Mouse (Mus musculus) ES-E14 (cell line): Measurements from ENCODE around the gene Ldb2. TPM values are rescaled to one million over a fixed set of nuclear protein-coding genes. Genes with fewer than 3 reads are reported as not detected.

Source experiments
- DNase-seq: peaks from one replicate; pipeline ENCODE4 v3.0.0-alpha.2; 2013; ENCODE audit warnings: low read depth, low spot score
- H3K27ac ChIP-seq: 2 replicates; pipeline ENCODE4 v1.5.1; 2012; ENCODE audit warnings: low read depth, mild to moderate bottlenecking, low read length, moderate library complexity, mixed read lengths; ENCODE audit not compliant: poor library complexity, insufficient read depth, severe bottlenecking
- H3K36me3 ChIP-seq: 2 replicates; pipeline ENCODE4 v1.6.1; 2012; ENCODE audit warnings: mild to moderate bottlenecking, low read length, moderate library complexity, mixed read lengths; ENCODE audit not compliant: control insufficient read depth, poor library complexity, insufficient read depth, severe bottlenecking
- H3K4me1 ChIP-seq, 2 experiments: fragments of 150-350 bp in 1 of 2; sonication (generic) in 1 of 2; 2 replicates each; pipeline ENCODE4 v1.6.1; 2012; ENCODE audit warnings: low read length in 2 of 2, mild to moderate bottlenecking in 1 of 2, mixed read lengths in 1 of 2; ENCODE audit not compliant: control insufficient read depth in 2 of 2, insufficient read depth in 2 of 2, poor library complexity in 1 of 2
- H3K4me3 ChIP-seq, 2 experiments: fragments of 150-350 bp in 1 of 2; sonication (generic) in 1 of 2; 2 replicates each; pipeline ENCODE4 v1.5.1; 2012; ENCODE audit warnings: low read length in 2 of 2, low read depth in 1 of 2, mild to moderate bottlenecking in 1 of 2, mixed read lengths in 1 of 2; ENCODE audit not compliant: insufficient read depth in 1 of 2, poor library complexity in 1 of 2, severe bottlenecking in 1 of 2
- H3K9ac ChIP-seq: 2 replicates; pipeline ENCODE4 v1.6.1; 2012; ENCODE audit warnings: low read depth, mild to moderate bottlenecking, low read length, mixed read lengths; ENCODE audit not compliant: poor library complexity, insufficient read depth, severe bottlenecking
- H3K9me3 ChIP-seq: fragments of 150-350 bp; sonication (generic); 2 replicates; pipeline ENCODE4 v1.6.1; 2012; ENCODE audit warnings: low read depth, mild to moderate bottlenecking, low read length; ENCODE audit not compliant: control insufficient read depth, insufficient read depth
- CHD2 ChIP-seq: IDR thresholded peaks from 2 replicates; pipeline ENCODE4 v1.6.1; 2014; ENCODE audit warnings: mild to moderate bottlenecking, low read depth, low read length, inconsistent platforms
- HCFC1 ChIP-seq: IDR thresholded peaks from 2 replicates; pipeline ENCODE4 v1.6.1; 2012; ENCODE audit warnings: low read length, inconsistent platforms, borderline replicate concordance; ENCODE audit not compliant: insufficient read depth
- MAFK ChIP-seq: IDR thresholded peaks from 2 replicates; pipeline ENCODE4 v1.6.1; 2014; ENCODE audit warnings: mild to moderate bottlenecking, low read depth, low read length, inconsistent platforms; ENCODE audit not compliant: insufficient read depth
- ZC3H11A ChIP-seq: IDR thresholded peaks from 2 replicates; pipeline ENCODE4 v1.6.1; 2012; ENCODE audit warnings: low read depth, mild to moderate bottlenecking, inconsistent platforms, low read length, borderline replicate concordance
- ZNF384 ChIP-seq: IDR thresholded peaks from 2 replicates; pipeline ENCODE4 v1.6.1; 2012; ENCODE audit warnings: low read depth, low read length, inconsistent platforms
- in situ Hi-C, 2 experiments: fragments of 600-800 bp; cut with MboI; formaldehyde crosslinking; loops; one replicate each; pipeline ENCODE4 v1.15.1; 2025; ENCODE audit warnings: low sequenced_read_pairs in 2 of 2, inconsistent platforms in 1 of 2; ENCODE audit not compliant: unreplicated experiment in 2 of 2
- total RNA-seq: library from RNA; depleted of rRNA; stranded (reverse); fragments of 300-350 nt; gene quantifications from 2 replicates; pipeline ENCODE4 v1.2.3, GENCODE M21; 2012

Ldb2 gene
- total RNA-seq, 1 experiment = 0.40 TPM

DNA sequence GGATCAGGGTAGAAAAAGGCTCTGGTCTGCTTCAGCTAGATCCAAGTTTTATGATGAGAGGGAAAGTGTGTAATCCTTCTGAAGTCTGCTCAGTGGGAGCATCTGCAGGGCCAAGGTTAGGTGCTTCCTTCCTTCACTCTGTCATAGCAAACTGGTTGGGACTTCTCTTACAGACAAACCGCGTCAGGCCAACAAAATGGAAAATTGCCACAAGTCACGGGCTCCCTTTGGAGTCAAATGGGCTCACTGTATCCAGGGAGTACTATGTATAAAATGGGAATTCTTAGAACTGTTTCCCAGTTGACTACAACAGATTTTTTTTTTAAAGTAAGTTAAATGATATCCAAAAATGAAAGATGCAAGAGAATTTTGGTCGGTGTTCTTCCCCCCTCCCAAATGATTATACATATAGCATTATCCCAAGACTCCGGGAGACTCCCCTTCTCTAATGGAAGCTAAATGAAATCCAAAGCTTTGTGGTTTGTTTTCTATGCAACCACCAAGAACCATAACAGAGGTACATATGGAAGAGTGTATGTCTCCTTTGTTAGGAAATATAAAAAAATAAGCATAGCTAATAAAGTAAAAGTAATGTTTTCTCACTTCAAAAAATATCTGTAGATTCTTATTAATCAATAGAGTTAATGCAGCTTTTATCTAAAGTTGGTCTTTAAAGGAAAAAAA, 262.0 kb downstream of the Ldb2 start:
- DNase-seq = no peak
- Histone ChIP-seq H3K36me3 (no peaks in the 10 kb centered on the region), H3K9me3 (no peaks in the 10 kb centered on the region), H3K27ac (no peak overlapping the region), H3K9ac (no peak overlapping the region), H3K4me1 (no peaks in the 10 kb centered on the region), H3K4me3 (no peak overlapping the region)
- in situ Hi-C loops = no loop called here
- no peak for TF ChIP-seq ZC3H11A
- no peak for TF ChIP-seq HCFC1
- no peak for TF ChIP-seq ZNF384
- no peak for TF ChIP-seq MAFK
- no peak for TF ChIP-seq CHD2

DNA sequence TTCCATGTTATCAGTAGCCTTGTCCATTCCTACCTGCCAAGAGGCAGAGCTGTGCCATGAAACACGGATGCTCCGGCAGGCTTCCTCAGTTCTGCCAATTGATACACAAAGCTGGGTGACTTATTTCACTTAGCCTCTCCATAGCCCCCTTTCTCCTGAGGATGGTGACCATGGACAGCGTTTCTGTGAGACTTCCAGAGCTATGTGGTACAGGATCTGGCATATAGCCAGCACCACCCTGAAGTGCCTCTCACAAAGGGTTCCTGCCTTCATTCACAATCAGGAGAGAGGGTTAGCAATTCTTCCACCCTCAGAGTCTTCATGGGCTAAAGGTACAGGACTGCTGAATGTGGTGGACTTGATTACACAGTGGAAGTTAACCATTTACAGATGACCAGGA, 270.0 kb downstream of the Ldb2 start:
- in situ Hi-C loops = no loop called here
- Histone ChIP-seq H3K36me3 (no peaks in the 10 kb centered on the region), H3K4me3 (no peak overlapping the region), H3K27ac (no peak overlapping the region), H3K9me3 (no peaks in the 10 kb centered on the region), H3K9ac (no peak overlapping the region), H3K4me1 (no peaks in the 10 kb centered on the region)
- TF ChIP-seq ZC3H11A (no peak), MAFK (no peak), ZNF384 (no peak), CHD2 (no peak), HCFC1 (no peak)
- DNase-seq = no peak

DNA sequence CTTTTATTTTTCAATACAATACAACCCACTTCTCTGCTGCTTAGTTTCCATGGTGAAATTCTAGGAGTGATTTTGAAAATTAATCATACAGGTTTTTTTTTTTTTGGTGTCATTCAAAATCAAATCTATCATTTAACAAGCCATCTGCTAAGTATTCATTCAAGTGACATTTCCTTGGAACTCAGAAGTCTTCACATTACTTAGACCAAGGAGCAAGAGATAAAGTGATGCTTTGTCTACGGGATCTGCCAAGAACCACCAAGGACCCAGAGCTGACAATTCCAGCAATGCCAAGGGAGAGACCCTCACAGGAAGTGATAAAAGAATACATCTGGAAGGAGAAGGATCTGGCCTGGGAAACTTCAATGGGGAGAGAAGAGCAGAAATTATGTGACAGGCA, 270.5 kb downstream of the Ldb2 start:
- no peak for DNase-seq
- Histone ChIP-seq H3K4me3 (no peak overlapping the region), H3K36me3 (no peaks in the 10 kb centered on the region), H3K4me1 (no peaks in the 10 kb centered on the region), H3K9ac (no peak overlapping the region), H3K9me3 (no peaks in the 10 kb centered on the region), H3K27ac (no peak overlapping the region)
- in situ Hi-C loops = no loop called here
- TF ChIP-seq ZNF384 (no peak), ZC3H11A (no peak), MAFK (no peak), CHD2 (no peak), HCFC1 (no peak)

DNA sequence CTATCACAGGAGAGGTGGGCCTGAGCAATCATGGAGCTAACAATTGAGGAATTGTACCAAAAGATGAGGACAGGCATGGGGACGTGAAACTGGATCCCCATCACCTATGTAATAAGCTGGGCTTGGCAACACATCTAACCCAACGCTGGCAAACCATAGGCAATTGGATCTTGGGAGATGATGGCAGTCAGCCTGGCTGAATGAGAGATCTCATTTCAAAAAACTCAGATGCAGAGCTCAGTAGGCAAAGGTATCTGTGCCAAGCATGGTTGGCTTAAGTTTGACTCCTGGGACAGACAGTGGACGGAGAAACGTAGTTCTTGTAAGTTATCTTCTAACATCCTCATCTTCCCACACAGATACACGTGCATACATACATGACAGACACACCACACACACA, 294.3 kb downstream of the Ldb2 start:
- Histone ChIP-seq H3K4me3 (no peak overlapping the region), H3K4me1 (no peaks in the 10 kb centered on the region), H3K9me3 (no peaks in the 10 kb centered on the region), H3K9ac (no peak overlapping the region), H3K27ac (no peak overlapping the region), H3K36me3 (no peaks in the 10 kb centered on the region)
- TF ChIP-seq MAFK (no peak), ZC3H11A (no peak), ZNF384 (no peak), CHD2 (no peak), HCFC1 (no peak)
- DNase-seq = no peak
- in situ Hi-C loops = no loop called here

DNA sequence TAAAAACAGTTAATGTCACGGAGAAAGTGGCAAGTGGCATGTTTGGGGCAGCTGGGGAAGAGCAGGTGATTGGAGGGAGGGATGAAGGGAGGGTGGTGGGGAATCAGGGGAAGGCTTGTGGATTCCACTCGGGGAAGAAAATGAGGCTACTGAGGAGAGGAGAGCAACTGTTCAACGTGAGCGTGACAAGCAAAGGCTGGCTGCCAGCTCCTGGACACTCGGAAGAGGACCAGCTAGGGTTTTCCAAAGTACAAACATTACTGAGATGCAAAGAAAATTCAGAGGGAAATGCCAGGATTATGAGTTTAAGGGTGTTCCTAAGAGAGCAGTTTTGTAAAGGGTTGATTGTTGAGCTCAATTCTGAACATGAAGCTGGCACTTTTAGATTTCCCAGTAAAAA, 294.7 kb downstream of the Ldb2 start:
- in situ Hi-C loops = no loop called here
- Histone ChIP-seq H3K9me3 (no peaks in the 10 kb centered on the region), H3K9ac (no peak overlapping the region), H3K4me3 (no peak overlapping the region), H3K36me3 (no peaks in the 10 kb centered on the region), H3K4me1 (no peaks in the 10 kb centered on the region), H3K27ac (no peak overlapping the region)
- TF ChIP-seq CHD2 (no peak), HCFC1 (no peak), ZC3H11A (no peak), MAFK (no peak), ZNF384 (no peak)
- DNase-seq = no peak
